Mouse (Mus musculus): ENCODE data around the gene Fth1.

The Fth1 gene

GRCm38 (mm10) chr19:9993036-9993656 is 12.7 kb downstream of the Fth1 start:
- DNase-seq = peak; percentile 96

- no peak for DNase-seq
Measured at GRCm38 (mm10) chr19:9997204-9998062, 17.0 kb downstream of the Fth1 start.

GRCm38 (mm10) chr19:9998063-9998416 is 17.6 kb downstream of the Fth1 start:
- no peak for DNase-seq

GRCm38 (mm10) chr19:9998736-9999486 is 18.5 kb downstream of the Fth1 start:
- no peak for DNase-seq

- no peak for DNase-seq
Measured at GRCm38 (mm10) chr19:10000330-10000729, 19.9 kb downstream of the Fth1 start.

- DNase-seq = no peak
Measured at GRCm38 (mm10) chr19:10001206-10001969, 21.0 kb downstream of the Fth1 start, which contains the start of the genes Best1 and Rab3il1. TSS of gene Best1 (minus strand) at chr19:10001633. TSS of gene Rab3il1 (plus strand) at chr19:10001669.

GRCm38 (mm10) chr19:10003696-10004095 is 23.3 kb downstream of the Fth1 start:
- DNase-seq = no peak

GRCm38 (mm10) chr19:10011408-10011807 is 31.0 kb downstream of the Fth1 start:
- no peak for DNase-seq

GRCm38 (mm10) chr19:10012827-10013278 is 32.5 kb downstream of the Fth1 start:
- no peak for DNase-seq

- no peak for DNase-seq
Measured at GRCm38 (mm10) chr19:10013348-10013747, 33.0 kb downstream of the Fth1 start.

GRCm38 (mm10) chr19:10013913-10014312 is 33.5 kb downstream of the Fth1 start:
- no peak for DNase-seq

GRCm38 (mm10) chr19:10014824-10015223 is 34.4 kb downstream of the Fth1 start:
- DNase-seq = no peak

GRCm38 (mm10) chr19:10015442-10015841 is 35.0 kb downstream of the Fth1 start:
- no peak for DNase-seq

GRCm38 (mm10) chr19:10016151-10016550 is 35.8 kb downstream of the Fth1 start:
- no peak for DNase-seq

- DNase-seq = peak; percentile 68
Measured at GRCm38 (mm10) chr19:10017637-10018526, 37.5 kb downstream of the Fth1 start.

GRCm38 (mm10) chr19:10018527-10018818 is 38.1 kb downstream of the Fth1 start:
- no peak for DNase-seq

GRCm38 (mm10) chr19:10019214-10019760 is 38.9 kb downstream of the Fth1 start:
- no peak for DNase-seq

- no peak for DNase-seq
Measured at GRCm38 (mm10) chr19:10021981-10022380, 41.6 kb downstream of the Fth1 start.

GRCm38 (mm10) chr19:10022414-10023303 is 42.3 kb downstream of the Fth1 start:
- no peak for DNase-seq

- DNase-seq = no peak
Measured at GRCm38 (mm10) chr19:10023304-10023758, 42.9 kb downstream of the Fth1 start.

Measured in thymus, postnatal 4 days (tissue).